Mouse (Mus musculus) stomach, postnatal 0 days (tissue): ENCODE measurements around the gene Alox12. TPM values are rescaled to one million over a fixed set of nuclear protein-coding genes. Genes with fewer than 3 reads are reported as not detected.

Experiments used
- ATAC-seq: fragments of 200-750 bp; cut with Nextera tagmentation; 2 replicates; pipeline ENCODE4 v1.8.0; 2017; ENCODE audit not compliant: low FRiP score, low TSS enrichment
- DNase-seq: peaks from one replicate; pipeline ENCODE4 v3.0.0-alpha.2; 2016; ENCODE audit warnings: low spot score
- H3K27ac ChIP-seq: fragments of 300-500 bp; sonication (generic); replicated peaks from 2 replicates; pipeline ENCODE4 v1.5.1; 2014; ENCODE audit warnings: mild to moderate bottlenecking, control low read depth
- H3K27me3 ChIP-seq: fragments of 300-500 bp; sonication (generic); 2 replicates; pipeline ENCODE4 v1.6.1; 2014; ENCODE audit warnings: low read length; ENCODE audit not compliant: control insufficient read depth, insufficient read depth
- H3K36me3 ChIP-seq: fragments of 300-500 bp; sonication (generic); 2 replicates; pipeline ENCODE4 v1.6.1; 2014; ENCODE audit warnings: low read length, mixed read lengths; ENCODE audit not compliant: control insufficient read depth, insufficient read depth
- H3K4me1 ChIP-seq: fragments of 300-500 bp; sonication (generic); replicated peaks from 2 replicates; pipeline ENCODE4 v1.6.1; 2014; ENCODE audit warnings: antibody characterized with exemption; ENCODE audit not compliant: control insufficient read depth, insufficient read depth
- H3K4me2 ChIP-seq: fragments of 300-500 bp; sonication (generic); replicated peaks from 2 replicates; pipeline ENCODE4 v1.6.1; 2014; ENCODE audit warnings: low read depth, mild to moderate bottlenecking, control low read depth, moderate library complexity
- H3K4me3 ChIP-seq: fragments of 300-500 bp; sonication (generic); 2 replicates; pipeline ENCODE4 v1.5.1; 2014; ENCODE audit warnings: low read depth, low read length, control low read depth
- H3K9ac ChIP-seq: fragments of 300-500 bp; sonication (generic); 2 replicates; pipeline ENCODE4 v1.6.1; 2014; ENCODE audit warnings: mild to moderate bottlenecking, low read length, control low read depth, mixed read lengths
- H3K9me3 ChIP-seq: fragments of 300-500 bp; sonication (generic); 2 replicates; pipeline ENCODE4 v1.6.1; 2016; ENCODE audit warnings: low read length; ENCODE audit not compliant: control insufficient read depth
- CTCF ChIP-seq: IDR thresholded peaks from 2 replicates; pipeline ENCODE4 v1.5.1; 2016; ENCODE audit warnings: antibody characterized with exemption, low read depth, mild to moderate bottlenecking, moderate library complexity
- EP300 ChIP-seq: optimal IDR thresholded peaks from 2 replicates; pipeline ENCODE3; 2016; ENCODE audit warnings: antibody characterized with exemption
- WGBS: fragments of 180-500 bp; shearing (Covaris S2); extraction: QIAGEN DNeasy Blood & Tissue Kit; methylation state at CpG from one replicate; pipeline ENCODE4 v1.1.7; 2014; 5-methylcytosine and 5-hydroxymethylcytosine counted together
- polyA plus RNA-seq: library from polyadenylated mRNA; unstranded; fragments of >200 nt; fragmentation: Nextera tagmentation; extraction: Ambion mirVana; gene quantifications from 2 replicates; pipeline ENCODE4 v1.2.1, GENCODE M21; 2015

Gene Alox12
- polyA plus RNA-seq, 1 experiment from 2014 or later: 13.8 TPM

DNA sequence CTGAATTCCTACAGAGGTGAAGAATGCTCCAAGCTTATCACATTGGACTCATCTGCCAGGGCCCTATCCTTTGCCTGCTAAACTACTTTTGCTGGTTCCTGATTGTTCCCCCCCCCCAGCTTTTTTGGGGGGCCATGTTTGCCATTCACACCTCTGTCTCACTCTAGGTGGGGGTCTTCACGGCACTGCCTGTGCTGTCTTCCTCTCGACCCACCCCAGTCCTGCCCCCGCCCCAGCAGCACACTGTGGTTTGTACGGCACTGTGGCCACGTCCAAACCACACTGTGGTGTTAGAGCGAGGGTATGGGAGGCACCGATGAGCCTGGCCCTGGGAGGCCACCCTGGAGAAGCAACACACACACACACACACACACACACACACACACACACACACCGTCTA is 20.7 kb downstream of the Alox12 start:
- H3K36me3 ChIP-seq: no peaks in the 10 kb centered on the region
- DNase-seq (no peak), ATAC-seq (no peak)
- no peaks in the 10 kb centered on the region for H3K9me3 ChIP-seq
- TF ChIP-seq EP300: no peak
- TF ChIP-seq CTCF: no peak
- no peak overlapping the region; the same call in 1 of the 2 replicates for H3K27ac ChIP-seq
- H3K9ac ChIP-seq: no peak overlapping the region
- H3K4me2 ChIP-seq: no peak overlapping the region
- 81% methylated on average over 8 of the region's 8 CpGs for WGBS
- H3K4me3 ChIP-seq: no peak overlapping the region
- no peaks in the 10 kb centered on the region for H3K4me1 ChIP-seq
- H3K27me3 ChIP-seq: no peaks in the 10 kb centered on the region; the same call in 1 of the 2 replicates

DNA sequence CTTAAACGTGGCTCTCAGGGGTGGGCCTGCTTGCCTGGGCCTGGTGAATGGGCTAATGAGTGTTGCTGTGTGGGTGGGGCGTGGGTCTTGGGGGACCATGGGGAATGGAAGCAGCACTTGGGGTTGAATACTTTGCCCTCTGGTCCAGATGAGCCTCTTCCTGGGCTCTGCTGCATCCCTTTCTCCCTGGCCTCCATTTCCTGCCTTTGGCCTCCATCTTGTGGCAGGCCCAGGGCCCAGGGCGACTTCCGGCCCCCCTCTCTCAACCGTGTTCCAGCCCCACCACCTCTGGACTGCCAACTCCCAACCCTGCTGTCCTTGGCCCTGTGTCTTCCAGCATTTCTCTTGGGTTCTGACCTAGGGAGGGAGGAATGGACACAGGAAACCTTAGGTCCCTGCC is 21.1 kb downstream of the Alox12 start:
- peak overlapping the region; percentile 18; the same call in 1 of the 2 replicates for H3K27ac ChIP-seq

DNA sequence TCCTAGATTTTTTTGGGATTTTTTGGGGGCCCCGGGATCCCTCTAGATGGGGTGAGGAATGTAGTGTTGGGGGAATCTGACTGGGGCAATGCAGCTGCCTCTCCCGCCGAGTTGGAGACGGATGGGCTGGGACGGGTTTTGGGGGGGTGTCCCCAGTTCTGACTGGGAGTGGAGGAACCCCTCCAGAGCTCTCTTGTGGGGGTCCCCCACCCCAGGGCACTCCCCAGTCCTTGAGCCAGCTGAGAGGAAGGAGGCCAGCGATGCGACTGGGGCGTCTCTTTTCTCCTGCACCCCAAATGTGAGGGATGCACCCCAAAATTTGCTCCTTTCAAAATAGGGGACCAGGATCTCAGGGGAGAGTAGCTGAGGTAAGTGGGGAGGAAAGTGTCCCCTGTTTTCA is 22.1 kb downstream of the Alox12 start:
- TF ChIP-seq EP300: no peak
- TF ChIP-seq CTCF: no peak
- DNase-seq: no peak
- Histone ChIP-seq H3K9ac (peak overlapping the region; percentile 59), H3K27me3 (no peaks in the 10 kb centered on the region; the same call in 1 of the 2 replicates), H3K9me3 (no peaks in the 10 kb centered on the region), H3K36me3 (no peaks in the 10 kb centered on the region), H3K4me3 (peak overlapping the region; percentile 41; the same call in 1 of the 2 replicates), H3K4me2 (peak overlapping the region; percentile 55), H3K27ac (0 out of 2 replicates have a peak overlapping the region, but pooled peaks have one; percentile 41), H3K4me1 (no peaks in the 10 kb centered on the region)
- ATAC-seq: no peak
- 30% methylated on average over 8 of the region's 8 CpGs for WGBS

More for the DNA sequence above, 21.1 kb downstream of the Alox12 start:
- no peaks in the 10 kb centered on the region for H3K9me3 ChIP-seq
- no peaks in the 10 kb centered on the region; the same call in 1 of the 2 replicates for H3K27me3 ChIP-seq
- H3K9ac ChIP-seq: no peak overlapping the region
- no peaks in the 10 kb centered on the region for H3K4me1 ChIP-seq
- ATAC-seq (no peak), DNase-seq (no peak)
- H3K4me2 ChIP-seq: no peak overlapping the region; the same call in 1 of the 2 replicates
- no peaks in the 10 kb centered on the region for H3K36me3 ChIP-seq
- no peak overlapping the region for H3K4me3 ChIP-seq
- TF ChIP-seq EP300 (no peak), CTCF (no peak)
- whole genome bisulfite sequencing: 67% methylated on average over 5 of the region's 5 CpGs

DNA sequence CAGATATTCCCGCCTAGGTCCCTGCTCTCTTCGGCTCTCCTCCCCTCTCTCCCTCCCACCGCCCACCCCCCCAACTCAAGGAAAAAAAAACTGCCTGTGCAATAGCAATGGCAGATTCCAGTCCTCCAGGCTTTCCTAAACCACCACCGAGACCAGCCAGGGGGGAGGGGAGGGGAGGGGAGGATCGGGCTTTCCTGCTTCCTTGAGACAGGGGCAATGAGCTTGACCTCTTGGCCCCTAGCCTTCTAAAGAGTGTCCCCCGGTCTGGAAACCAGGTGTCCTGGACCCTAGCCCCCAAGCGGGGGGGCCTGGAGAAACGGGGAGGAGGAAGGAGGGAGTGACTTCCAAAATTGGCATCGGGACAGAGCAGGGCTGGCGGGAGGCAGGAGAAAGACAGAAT is 22.6 kb downstream of the Alox12 start:
- peak overlapping the region; percentile 41; the same call in 1 of the 2 replicates for H3K27ac ChIP-seq
- H3K4me1 ChIP-seq: no peaks in the 10 kb centered on the region
- TF ChIP-seq EP300: no peak
- TF ChIP-seq CTCF: no peak
- DNase-seq (no peak), ATAC-seq (no peak)
- 7% methylated on average over 9 of the region's 10 CpGs for WGBS
- H3K9me3 ChIP-seq: no peaks in the 10 kb centered on the region
- H3K27me3 ChIP-seq: no peaks in the 10 kb centered on the region; the same call in 1 of the 2 replicates
- H3K36me3 ChIP-seq: no peaks in the 10 kb centered on the region
- H3K4me3 ChIP-seq: peak overlapping the region; percentile 41
- peak overlapping the region; percentile 59 for H3K9ac ChIP-seq
- peak overlapping the region; percentile 55 for H3K4me2 ChIP-seq

DNA sequence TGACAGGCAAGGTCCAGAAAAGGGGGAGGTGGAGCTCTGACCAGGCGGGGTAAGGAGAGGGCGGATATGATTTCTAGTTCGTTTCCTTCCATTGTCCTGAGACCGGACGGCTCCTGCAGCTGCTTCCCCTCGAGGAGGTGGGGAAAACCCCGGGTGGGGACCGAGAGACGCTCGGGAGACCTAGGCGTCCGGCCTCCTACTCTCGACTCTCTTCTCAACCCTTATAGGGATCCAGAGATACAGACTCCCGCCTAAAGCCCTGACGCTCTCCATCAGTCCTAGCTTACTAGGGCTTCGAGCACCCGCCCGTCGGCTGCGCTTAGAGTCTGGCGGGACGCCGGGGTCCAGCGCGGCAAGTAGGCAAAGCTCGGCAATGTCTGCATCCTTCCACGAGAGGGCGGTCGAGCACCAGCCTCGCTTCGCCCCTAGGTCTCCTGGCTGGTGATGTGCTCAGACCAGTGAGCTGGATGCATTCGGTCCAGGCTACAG is 24.9 kb downstream of the Alox12 start:
- H3K9ac ChIP-seq: peak overlapping the region; percentile 27; the same call in 1 of the 2 replicates
- H3K4me3 ChIP-seq: peak overlapping the region; percentile 39
- WGBS: under 1% methylated on average over 32 of the region's 32 CpGs
- ATAC-seq: peak; percentile 68
- no peaks in the 10 kb centered on the region; the same call in 1 of the 2 replicates for H3K27me3 ChIP-seq
- no peaks in the 10 kb centered on the region; the same call in 1 of the 2 replicates for H3K4me1 ChIP-seq
- TF ChIP-seq EP300 (no peak), CTCF (peak; percentile 98)
- H3K4me2 ChIP-seq: peak overlapping the region; percentile 48
- peak overlapping the region; percentile 70 for H3K27ac ChIP-seq
- H3K9me3 ChIP-seq: no peaks in the 10 kb centered on the region
- H3K36me3 ChIP-seq: no peaks in the 10 kb centered on the region
- DNase-seq: peak; percentile 88
